Mouse (Mus musculus): Measurements from ENCODE around the gene Nod2. TPM values are rescaled to one million over a fixed set of nuclear protein-coding genes. Genes with fewer than 3 reads are reported as not detected.
"Not testable (repeated sequence)": the region's sequence is repeated elsewhere in the genome, so short reads cannot be mapped to it uniquely, and the experiment has no call there.

The Nod2 gene
- total RNA-seq, 2 experiments from 2014 or later = 1.3 TPM

DNA sequence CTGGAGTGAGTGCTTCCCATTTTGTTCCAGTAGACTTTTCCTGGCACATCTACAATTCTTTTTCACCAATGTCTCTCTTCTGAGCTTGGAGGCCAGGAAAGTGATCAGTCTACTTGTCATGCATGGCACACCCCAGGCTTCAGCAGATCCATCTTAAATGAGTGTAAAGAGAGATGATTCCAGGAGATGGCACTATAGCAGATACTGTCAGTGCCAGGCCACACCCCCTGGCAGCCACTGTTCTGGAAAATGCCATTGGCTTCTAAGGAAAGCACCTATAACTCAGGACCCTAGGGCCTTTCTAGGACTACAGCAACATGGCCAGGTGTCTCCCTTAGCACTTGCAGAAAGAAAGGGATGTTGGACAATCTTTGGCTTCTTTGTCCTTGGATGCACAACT lies 16.0 kb upstream of the Nod2 start:
- DNase-seq (ENCODE audit: low spot score in 2 of 2) = no peak

DNA sequence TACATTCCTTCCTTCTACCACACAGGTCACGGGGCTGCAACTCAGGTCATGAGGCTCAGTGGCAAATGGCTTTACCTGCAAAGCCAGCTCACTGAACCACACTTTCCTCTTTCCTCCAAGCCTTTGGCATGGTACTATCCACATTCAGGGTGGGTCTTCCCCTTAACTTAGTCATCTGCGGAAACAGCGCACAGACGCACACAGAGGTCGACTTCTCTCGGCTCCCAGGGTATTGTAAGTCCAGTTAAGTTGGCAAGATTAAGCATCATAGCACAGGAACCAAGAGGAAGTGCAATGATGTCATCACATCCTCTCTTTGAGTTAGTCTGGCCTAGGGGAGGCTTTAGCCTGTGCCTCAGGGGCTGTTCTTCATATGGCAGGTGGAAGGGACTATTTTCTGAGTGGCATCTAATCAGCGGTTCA lies 13.8 kb upstream of the Nod2 start:
- no peak for DNase-seq (ENCODE audit: low spot score in 2 of 2)

DNA sequence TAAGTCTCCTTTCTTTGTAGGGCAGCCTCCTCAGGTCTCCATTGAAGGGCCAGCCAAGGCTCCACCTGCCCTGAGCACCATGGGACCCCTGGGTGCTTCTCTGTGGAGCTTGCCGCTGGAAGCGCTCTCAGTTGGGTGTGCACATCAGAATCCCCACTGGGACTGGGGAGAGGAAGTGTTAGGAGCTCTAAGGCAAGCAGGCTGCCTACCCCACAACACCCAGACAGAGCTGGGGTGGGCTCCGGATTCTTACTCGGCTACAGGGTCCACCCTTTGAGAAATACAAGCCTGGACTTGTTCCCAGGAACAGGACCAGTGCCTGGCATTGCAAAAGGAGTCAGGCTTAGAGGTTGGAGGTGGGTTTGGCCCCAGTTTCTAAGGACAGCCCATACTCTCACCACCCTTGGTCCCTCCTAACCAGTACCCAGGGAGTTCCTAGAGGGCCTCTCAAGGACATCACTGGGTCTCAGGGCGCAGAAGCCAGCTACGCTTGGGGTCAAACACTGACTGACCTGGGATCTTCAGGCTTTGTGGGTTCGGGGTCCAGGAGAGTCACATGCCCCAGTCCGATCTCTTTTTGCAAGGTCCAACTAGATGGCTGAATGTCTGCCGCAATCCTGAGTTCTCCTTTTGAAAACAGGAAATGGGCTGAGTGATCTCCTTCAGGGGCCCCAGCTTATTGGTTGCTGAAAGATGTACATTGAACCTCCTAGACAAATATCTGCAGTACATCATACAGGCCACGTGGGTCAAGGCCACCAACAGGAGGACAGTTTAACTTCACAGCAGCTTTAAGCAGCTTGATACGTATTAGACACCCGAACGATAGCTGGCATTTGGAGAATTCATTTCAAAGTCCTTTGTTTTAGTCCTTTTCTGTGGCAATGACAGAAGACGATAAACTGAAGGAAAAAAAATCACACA lies 11.4 kb upstream of the Nod2 start, which contains the start of gene Snx20:
Gene Snx20, minus strand, starts transcription at position 655 of the 924 bp plus-strand sequence.
- no peak for DNase-seq (ENCODE audit: low spot score in 2 of 2)

DNA sequence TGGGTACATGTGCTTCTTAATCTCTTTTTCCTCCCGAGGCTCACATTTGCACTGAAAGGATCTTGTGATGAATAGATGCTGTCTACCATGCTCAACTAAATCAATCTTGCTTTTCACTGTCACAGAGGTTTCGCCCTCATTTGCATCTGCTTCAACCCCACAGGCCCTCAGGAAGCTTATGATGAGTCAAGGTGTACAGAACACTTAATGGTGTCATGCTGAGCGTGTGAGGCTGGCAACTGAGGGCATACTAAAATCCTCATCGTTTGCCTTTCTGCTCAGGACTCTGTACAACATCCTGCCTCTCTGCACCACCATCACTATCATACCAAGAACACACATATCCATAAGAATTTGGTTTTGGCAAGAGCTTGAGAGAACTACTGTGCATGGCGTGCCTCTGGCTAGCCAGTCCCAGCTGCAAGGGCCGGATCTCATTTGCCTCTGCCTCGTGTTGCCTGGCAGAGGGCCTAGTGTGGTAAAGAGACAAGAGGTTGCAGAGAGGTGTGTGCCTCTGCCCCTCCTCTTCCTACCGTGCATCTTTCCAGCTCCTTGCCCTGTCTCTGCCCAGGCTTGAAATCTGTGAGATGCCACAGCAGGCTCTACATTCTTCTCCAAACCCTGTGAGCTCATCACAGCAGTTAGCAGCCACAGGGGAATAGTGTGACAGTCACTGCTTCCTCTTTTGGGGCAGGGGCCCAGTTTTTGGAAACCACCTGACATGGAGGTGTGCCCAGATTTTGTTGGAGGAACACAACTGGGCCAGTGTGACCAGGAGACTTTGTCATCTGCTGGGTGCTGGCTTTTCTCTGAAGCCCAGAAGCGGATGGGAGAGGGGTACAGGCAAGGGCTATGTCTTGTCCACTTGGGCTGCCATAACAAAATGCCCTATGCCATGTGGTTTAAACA lies 9.8 kb upstream of the Nod2 start:
- DNase-seq (ENCODE audit: low spot score in 2 of 2) = no peak

DNA sequence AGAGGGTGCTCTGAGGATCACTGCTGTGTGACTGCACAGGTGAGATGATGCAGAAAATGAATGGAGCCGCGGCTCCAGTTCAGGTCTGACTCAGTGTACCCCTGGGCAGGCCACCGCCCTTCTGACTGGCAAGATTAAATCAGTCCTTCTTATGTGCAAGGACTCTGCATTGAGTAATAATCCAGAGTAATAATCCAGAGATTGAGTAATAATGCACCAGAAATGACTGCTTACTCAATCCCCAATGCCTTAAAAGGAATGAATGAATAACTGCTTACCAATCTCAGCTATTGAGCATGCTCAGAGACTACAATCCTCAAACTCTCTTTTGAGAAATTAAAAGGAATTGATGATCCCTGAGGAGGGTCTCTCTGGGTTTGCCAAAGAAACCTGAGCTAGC lies 8.2 kb upstream of the Nod2 start:
- no peak for DNase-seq (ENCODE audit: low spot score in 2 of 2)

DNA sequence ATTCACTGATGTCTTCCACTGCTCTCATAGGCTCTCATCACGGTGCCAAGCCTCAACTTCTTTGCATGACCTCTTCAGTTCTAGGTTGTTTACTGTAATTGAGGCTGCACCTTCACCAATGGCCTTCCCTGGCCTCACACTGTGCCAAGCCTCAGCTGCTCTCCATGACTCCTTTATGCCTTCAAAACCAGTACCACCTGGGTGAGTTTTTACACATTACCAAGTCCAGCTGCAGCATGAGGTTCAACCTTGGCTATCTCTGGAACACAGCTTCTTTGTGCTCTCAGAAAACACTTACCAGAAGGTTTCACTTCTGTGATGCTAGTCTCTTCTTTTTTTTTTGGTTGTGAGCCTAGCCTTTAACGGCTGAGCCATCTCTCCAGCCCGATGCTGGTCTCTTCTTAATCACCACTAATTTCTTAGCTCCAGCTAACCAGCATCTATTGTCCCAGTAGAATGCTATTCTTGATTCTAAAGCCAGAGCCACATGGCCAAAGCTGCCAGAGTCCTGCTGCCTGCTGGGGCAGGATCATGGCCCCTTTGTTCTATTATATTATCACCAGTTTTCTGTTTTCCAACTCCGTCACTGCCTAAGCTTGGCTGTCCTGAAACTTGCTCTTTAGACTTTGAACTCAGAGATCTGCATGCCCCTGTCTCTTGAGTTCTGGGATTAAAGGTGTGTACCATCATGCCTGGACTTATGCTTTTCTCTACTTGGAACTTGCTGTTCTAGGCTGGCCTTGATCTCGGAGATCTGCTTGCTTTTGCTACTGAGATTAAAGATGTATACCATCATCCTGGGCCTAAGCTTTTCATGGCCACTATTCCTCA lies 4.2 kb upstream of the Nod2 start:
- no peak for DNase-seq (ENCODE audit: low spot score in 2 of 2)

DNA sequence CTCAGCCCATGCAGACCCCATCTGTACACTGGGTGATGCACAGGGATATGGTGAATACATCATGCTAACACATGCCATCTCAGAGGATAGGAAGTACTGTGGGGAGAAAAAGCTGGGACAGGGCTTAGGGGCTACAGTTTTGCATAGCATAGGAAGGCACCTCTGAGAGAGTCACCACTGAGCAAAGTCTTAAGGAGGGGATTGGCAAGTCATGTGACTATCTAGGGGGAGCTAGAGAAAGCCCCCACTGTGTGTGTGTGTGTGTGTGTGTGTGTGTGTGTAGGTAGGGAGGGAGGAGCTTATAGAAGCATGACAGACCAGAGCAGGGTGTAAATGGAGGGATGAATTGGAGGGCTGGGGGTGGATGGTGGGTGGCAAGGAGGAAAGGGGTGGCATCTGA lies 1.2 kb downstream of the Nod2 start:
- no peak for DNase-seq (ENCODE audit: low spot score in 2 of 2)

DNA sequence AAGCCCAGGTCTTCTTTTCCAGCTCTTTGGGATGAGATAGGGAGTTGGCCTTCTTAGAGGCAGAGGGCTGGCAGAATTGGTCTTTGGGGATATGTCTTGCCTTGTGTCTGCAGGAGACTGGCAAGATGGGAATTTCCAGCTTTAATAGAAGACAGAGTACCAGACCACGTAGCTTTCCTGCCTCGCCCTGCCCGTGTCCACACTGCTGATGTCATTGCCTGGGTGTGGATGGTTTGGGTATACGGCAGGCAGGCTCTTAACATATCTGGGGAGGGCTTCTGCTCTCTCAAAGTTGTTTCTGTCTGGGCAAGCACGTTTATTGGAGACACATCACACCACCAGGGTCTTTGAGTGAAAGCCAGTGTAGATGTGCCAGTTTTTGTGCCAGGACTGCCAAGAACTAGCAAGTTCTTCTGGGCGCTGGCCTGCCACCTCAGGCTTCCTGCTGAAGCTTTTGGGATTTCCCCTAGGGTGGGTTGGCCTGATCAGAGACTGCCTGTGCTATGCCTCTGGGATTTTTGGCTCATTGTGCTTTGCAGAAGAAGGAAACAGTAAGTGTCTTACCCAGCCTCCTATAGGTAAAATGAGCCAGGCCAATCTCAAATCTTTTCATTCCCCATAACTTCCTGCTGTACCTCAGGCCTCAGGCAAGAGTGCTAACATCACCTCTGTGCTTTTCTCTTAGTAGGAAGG lies 3.0 kb downstream of the Nod2 start:
- no peak for DNase-seq (ENCODE audit: low spot score in 2 of 2)

DNA sequence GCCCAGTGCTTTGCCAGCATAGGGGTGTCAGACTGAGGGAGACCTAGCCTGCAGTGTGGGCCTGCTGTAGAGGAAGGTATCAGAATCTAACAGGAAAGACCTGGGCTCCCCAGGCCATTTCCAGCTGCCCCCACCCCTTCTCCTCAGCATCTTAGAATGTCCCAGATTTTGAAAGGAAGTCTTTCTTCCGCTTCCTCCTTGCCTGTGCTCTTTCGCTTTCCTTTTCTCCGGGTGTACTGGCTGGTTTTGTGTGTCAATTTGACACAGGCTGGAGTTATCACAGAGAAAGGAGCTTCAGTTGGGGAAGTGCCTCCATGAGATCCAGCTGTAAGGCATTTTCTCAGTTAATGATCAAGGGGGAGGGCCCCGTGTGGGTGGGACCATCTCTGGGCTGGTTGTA lies 4.0 kb downstream of the Nod2 start:
- not testable (repeated sequence) for DNase-seq (ENCODE audit: low spot score in 2 of 2)

DNA sequence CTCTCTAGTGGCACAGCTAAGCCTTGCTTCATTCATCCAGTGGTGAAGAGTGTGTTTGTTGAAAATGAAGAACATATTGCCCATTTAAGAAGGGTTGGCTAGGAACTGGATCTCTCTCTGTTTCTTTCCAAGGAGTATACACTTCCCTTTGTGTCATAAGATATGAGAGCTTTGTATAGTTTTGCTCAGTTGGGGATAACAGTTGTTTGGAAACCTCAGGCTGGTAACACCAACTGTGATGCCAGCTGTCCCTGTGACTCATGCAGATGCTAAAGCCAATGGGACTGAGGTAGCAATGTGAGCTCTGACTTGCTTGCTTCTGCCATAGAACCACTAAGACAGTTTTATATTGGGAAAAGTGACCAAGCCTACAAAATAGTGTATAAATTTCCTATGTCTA lies 8.2 kb downstream of the Nod2 start:
- DNase-seq (ENCODE audit: low spot score in 2 of 2) = no peak

DNA sequence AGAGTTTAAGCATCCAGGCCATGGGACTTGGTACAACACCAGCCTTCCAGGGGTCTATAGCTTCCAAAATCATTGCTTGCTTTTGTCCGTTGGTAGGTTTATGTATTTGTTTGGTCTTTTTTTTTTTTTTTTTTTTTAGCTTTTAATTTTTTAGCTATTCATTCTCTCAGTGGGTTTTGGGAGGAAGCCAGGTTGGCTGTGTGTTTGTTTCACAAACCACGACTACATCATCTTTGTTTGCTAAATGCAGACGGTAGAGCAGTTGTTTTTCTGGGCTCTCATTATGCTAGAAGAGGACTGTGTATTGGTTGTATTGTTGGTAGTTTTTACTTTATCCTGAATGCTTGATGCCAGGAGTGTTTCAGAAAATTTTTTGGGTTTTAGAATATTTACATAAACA lies 12.8 kb downstream of the Nod2 start:
- no peak for DNase-seq (ENCODE audit: low spot score in 2 of 2)

DNA sequence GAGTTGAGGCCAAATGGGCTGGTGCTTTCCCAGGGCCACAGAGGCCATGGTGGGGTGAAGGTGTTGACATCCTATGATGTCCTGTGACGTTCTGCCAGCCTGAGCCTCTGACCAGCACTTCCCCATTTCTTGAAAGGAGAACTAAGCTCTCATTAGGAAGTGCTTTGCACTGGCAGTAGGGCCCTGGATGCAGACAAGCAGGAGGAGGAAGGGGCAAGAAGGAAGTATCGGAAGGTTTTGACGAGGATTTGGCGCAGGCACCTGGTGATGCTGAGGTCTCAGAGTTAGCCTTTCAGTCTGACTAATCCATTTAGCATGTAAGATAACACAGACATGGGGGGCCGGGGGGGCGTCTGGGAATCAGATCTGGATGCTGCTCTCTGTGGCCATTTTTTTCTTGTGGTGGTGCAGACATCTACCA lies 15.3 kb downstream of the Nod2 start:
- DNase-seq (ENCODE audit: low spot score in 2 of 2) = no peak

DNA sequence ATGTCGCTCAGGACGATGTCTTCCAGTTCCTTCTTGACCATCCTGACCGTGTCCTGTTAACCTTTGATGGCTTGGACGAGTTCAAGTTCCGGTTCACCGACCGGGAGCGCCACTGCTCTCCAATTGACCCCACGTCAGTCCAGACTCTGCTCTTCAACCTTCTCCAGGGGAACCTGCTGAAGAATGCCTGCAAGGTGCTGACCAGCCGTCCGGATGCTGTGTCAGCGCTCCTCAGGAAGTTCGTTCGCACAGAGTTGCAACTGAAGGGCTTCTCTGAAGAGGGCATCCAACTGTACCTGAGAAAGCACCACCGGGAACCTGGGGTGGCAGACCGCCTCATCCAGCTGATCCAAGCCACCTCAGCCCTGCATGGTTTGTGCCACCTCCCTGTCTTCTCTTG lies 17.0 kb downstream of the Nod2 start:
- DNase-seq (ENCODE audit: low spot score in 2 of 2) = no peak

DNA sequence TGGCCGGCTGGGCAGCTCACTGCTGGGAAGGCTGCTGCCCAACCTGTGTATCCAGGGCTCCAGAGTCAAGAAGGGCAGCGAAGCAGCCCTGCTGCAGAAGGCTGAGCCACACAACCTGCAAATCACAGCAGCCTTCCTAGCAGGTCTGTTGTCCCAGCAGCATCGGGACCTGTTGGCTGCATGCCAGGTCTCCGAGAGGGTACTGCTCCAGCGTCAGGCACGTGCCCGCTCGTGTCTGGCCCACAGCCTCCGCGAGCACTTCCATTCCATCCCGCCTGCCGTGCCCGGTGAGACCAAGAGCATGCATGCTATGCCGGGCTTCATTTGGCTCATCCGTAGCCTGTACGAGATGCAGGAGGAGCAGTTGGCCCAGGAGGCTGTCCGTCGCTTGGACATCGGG lies 17.8 kb downstream of the Nod2 start:
- DNase-seq (ENCODE audit: low spot score in 2 of 2) = no peak

DNA sequence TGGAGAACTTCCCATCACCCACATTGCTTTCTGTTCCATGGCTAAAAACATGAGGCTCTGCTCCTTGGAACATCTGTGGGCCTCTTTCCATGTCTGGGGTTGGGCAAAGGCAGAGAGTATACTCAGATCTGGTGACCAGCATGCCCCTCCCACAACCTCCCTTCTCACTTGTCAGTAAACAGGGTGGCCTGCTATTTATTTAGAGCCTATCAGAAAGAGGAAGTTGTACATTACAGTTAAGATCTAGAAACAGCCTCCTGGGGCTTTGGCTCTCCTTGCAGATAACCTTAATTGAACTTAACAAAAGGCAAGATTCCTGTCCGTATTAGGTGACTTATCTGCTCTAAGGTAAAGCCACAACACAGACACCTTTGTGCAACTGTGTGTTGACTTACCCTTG lies 19.3 kb downstream of the Nod2 start:
- DNase-seq (ENCODE audit: low spot score in 2 of 2) = no peak

DNA sequence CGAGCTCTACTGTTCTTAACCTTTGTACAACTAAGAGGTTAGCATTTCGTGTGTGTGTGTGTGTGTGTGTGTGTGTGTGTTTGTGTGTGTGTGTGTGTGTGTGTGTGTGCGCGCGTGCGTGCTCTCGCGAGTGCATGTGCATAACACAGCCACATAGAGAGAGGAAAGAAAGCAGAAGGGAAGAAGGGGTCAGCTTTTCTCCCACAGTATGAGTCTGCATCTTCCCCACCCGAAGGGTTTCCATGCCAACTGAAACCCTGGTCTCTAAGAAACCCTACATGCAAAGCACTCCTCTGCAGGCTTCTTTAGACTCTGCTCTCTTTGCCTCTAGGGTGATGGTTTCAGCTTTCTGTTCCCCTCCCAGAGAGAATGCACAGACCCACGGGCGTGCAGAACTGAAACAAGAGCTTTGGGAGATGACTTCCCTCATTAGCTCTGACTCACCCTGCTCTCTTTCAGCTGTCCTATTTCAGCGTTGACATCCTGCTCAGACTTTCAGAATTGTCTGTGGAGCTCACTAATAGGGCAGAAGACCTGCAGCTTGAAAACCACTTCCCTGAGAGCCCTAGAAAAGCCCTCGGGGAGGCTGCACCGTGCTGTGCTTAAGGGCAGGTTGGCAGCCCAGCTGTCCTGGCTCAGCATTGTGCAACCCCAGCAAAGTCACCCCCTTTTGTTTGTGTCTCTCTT lies 21.4 kb downstream of the Nod2 start:
- DNase-seq (ENCODE audit: low spot score in 2 of 2) = no peak

DNA sequence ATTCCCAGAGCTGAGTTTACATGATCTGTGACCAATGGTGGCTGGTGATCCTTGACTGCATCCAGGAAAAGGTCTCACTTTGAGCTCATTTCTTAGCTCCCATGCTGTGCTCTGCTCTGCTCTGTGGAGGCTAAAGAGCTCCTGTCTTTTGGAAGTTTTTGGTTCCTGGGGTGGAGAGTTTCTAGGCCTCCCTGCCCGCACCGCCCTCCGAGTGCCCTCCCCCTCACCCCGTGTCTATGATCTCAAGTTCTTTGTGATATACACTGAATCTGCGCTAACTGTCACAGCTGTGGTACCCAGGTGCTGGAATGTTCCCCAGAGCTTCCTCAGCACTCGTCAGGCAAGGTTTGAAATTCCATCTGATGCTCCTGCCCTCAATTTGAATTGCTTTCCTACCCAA lies 23.7 kb downstream of the Nod2 start:
- DNase-seq (ENCODE audit: low spot score in 2 of 2) = no peak

DNA sequence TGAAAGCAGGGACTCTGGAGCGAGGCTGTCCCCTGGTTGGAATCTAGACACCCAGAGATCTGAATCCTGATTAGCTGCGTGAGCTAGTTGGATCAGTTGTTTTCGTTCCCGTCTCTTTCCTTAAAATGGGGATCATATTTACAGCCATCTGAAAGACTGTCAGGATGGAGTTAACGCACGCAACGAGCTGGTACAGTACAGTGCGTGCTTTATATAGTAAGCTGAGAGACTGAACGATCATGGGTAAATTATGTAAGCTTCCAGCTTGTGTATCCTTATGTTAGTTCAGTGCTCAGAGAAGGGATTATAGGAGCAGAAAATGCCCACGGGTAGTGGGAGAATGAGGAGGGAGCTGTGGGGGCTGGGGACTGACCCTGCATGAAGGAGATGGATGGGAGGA lies 24.5 kb downstream of the Nod2 start:
- DNase-seq (ENCODE audit: low spot score in 2 of 2) = no peak

DNA sequence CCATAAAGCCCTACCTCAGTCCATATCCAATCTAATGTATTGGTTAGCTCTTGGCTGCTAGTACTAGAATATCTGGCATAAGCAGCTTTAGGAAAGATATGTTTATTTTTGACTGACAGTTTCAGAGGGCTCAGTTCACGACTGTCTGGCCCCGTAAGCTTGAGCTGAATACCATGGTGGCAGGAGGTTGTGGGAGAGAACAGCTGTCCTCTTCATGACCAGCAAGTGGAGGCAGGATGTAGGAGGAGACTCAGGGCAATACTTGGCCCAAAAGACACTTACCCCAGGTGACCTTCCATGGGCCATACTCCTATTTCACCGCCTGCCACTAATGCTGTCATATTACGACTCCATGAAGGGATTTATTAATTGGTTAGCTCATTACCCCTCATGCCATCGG lies 26.7 kb downstream of the Nod2 start:
- DNase-seq (ENCODE audit: low spot score in 2 of 2) = no peak
